Mouse (Mus musculus) heart, adult 2 months (tissue): ENCODE results near the gene Atf2. TPM values are rescaled to one million over a fixed set of nuclear protein-coding genes. Genes with fewer than 3 reads are reported as not detected.

Source experiments
- DNase-seq, 2 experiments: peaks; one replicate each; pipeline ENCODE4 v3.0.0; 2021
- H3K27ac ChIP-seq: fragments of 200-600 bp; 2 replicates; pipeline ENCODE4 v1.8.1; 2022
- H3K27me3 ChIP-seq: fragments of 200-500 bp; 2 replicates; pipeline ENCODE4 v1.6.1; 2012; ENCODE audit warnings: mild to moderate bottlenecking, low read length, inconsistent platforms, mixed read lengths; ENCODE audit not compliant: control insufficient read depth, insufficient read depth
- H3K36me3 ChIP-seq: fragments of 200-500 bp; 2 replicates; pipeline ENCODE4 v1.6.1; 2012; ENCODE audit warnings: low read length, inconsistent platforms; ENCODE audit not compliant: control insufficient read depth, insufficient read depth
- H3K4me1 ChIP-seq: fragments of 200-500 bp; 2 replicates; pipeline ENCODE4 v1.6.1; 2011; ENCODE audit warnings: low read length; ENCODE audit not compliant: control insufficient read depth, insufficient read depth
- H3K4me3 ChIP-seq: fragments of 200-600 bp; 2 replicates; pipeline ENCODE4 v1.8.1; 2022
- H3K79me2 ChIP-seq: fragments of 200-500 bp; replicated peaks from 2 replicates; pipeline ENCODE4 v1.6.1; 2012; ENCODE audit warnings: mild to moderate bottlenecking, inconsistent platforms, low read length, moderate library complexity, mixed read lengths; ENCODE audit not compliant: control insufficient read depth, insufficient read depth
- H3K9ac ChIP-seq: fragments of 200-500 bp; 2 replicates; pipeline ENCODE4 v1.6.1; 2012; ENCODE audit warnings: low read depth, mild to moderate bottlenecking, control low read depth, inconsistent platforms, low read length, mixed read lengths
- CTCF ChIP-seq: fragments of 200-600 bp; IDR thresholded peaks from 2 replicates; pipeline ENCODE4 v1.8.1; 2022; ENCODE audit warnings: antibody characterized with exemption, mild to moderate bottlenecking, moderate library complexity
- EP300 ChIP-seq: fragments of 200-500 bp; IDR thresholded peaks from 2 replicates; pipeline ENCODE4 v1.6.1; 2011; ENCODE audit warnings: low read depth, low read length, control low read depth; ENCODE audit not compliant: insufficient read depth
- POLR2A ChIP-seq: fragments of 200-500 bp; IDR thresholded peaks from 2 replicates; pipeline ENCODE4 v1.6.1; 2011; ENCODE audit warnings: mild to moderate bottlenecking, low read depth, low read length, control low read depth; ENCODE audit not compliant: insufficient read depth
- WGBS: fragments of 180-500 bp; shearing (Covaris S2); methylation state at CpG from one replicate; pipeline ENCODE4 v1.1.7; 2018; 5-methylcytosine and 5-hydroxymethylcytosine counted together
- intact Hi-C: fragments of 180-260 bp; cut with DNase I; formaldehyde crosslinking; loops from one replicate; pipeline ENCODE4 v1.15.1; 2025
- polyA plus RNA-seq: library from polyadenylated mRNA; depleted of rRNA; stranded (reverse); fragments of >200 nt; gene quantifications from 2 replicates; pipeline ENCODE4 v1.2.3, GENCODE M21; 2012
- total RNA-seq, 2 experiments: library from RNA; stranded (reverse); gene quantifications; 2 replicates each; pipeline ENCODE4 v1.2.3; 2021

The Atf2 gene
- total and polyA plus RNA-seq, 3 experiments, result 10.4 to 46.0 (median 39.9) TPM

- no peaks in the 10 kb centered on the region for H3K36me3 ChIP-seq
- 10% methylated on average over 9 of the region's 9 CpGs for WGBS
- H3K79me2 ChIP-seq, result no peaks in the 10 kb centered on the region
- intact Hi-C loops, result no loop called here
- DNase-seq, result peak in 1 of 2 experiments; percentile 12
- no peak for TF ChIP-seq CTCF
- no peak for TF ChIP-seq EP300
- no peak for TF ChIP-seq POLR2A
- H3K27ac ChIP-seq, result no peak overlapping the region; the same call in 1 of the 2 replicates
- no peak overlapping the region for H3K4me3 ChIP-seq
- H3K4me1 ChIP-seq, result no peaks in the 10 kb centered on the region; the same call in 1 of the 2 replicates
- no peak overlapping the region for H3K9ac ChIP-seq
- no peaks in the 10 kb centered on the region for H3K27me3 ChIP-seq
These were observed 110.0 kb downstream of the Atf2 start for GRCm38 (mm10) chr2:73782371-73782905.

- TF ChIP-seq EP300 (no peak), POLR2A (no peak), CTCF (no peak)
- intact Hi-C loops, result no loop called here
- Histone ChIP-seq H3K4me1 (no peaks in the 10 kb centered on the region; the same call in 1 of the 2 replicates), H3K4me3 (no peak overlapping the region), H3K9ac (no peak overlapping the region), H3K27ac (no peak overlapping the region), H3K79me2 (no peaks in the 10 kb centered on the region), H3K36me3 (no peaks in the 10 kb centered on the region), H3K27me3 (no peaks in the 10 kb centered on the region)
- 89% methylated on average over 14 of the region's 14 CpGs for WGBS
- DNase-seq, result no peak
These were observed 112.0 kb downstream of the Atf2 start for GRCm38 (mm10) chr2:73780321-73781010.

GRCm38 (mm10) chr2:73779796-73780195, 112.6 kb downstream of the Atf2 start:
- intact Hi-C loops, result no loop called here
- no peaks in the 10 kb centered on the region for H3K79me2 ChIP-seq
- 43% methylated on average over 7 of the region's 7 CpGs for WGBS
- no peaks in the 10 kb centered on the region; the same call in 1 of the 2 replicates for H3K4me1 ChIP-seq
- H3K27ac ChIP-seq, result no peak overlapping the region
- H3K4me3 ChIP-seq, result no peak overlapping the region
- TF ChIP-seq EP300 (no peak), CTCF (no peak), POLR2A (no peak)
- no peaks in the 10 kb centered on the region for H3K27me3 ChIP-seq
- no peak overlapping the region for H3K9ac ChIP-seq
- H3K36me3 ChIP-seq, result no peaks in the 10 kb centered on the region
- DNase-seq, result no peak

GRCm38 (mm10) chr2:73779016-73779595, 113.3 kb downstream of the Atf2 start:
- intact Hi-C loops, result no loop called here
- peak overlapping the region; percentile 13; the same call in 1 of the 2 replicates for H3K4me3 ChIP-seq
- no peaks in the 10 kb centered on the region for H3K36me3 ChIP-seq
- WGBS, result 80% methylated on average over 4 of the region's 4 CpGs
- no peak for DNase-seq
- H3K4me1 ChIP-seq, result no peaks in the 10 kb centered on the region; the same call in 1 of the 2 replicates
- H3K9ac ChIP-seq, result no peak overlapping the region
- no peaks in the 10 kb centered on the region for H3K27me3 ChIP-seq
- TF ChIP-seq CTCF (peak; percentile 27; the same call in 1 of the 2 replicates), EP300 (no peak)
- peak overlapping the region; percentile 75 for H3K27ac ChIP-seq
- H3K79me2 ChIP-seq, result no peaks in the 10 kb centered on the region

- Histone ChIP-seq H3K9ac (no peak overlapping the region), H3K36me3 (no peaks in the 10 kb centered on the region), H3K79me2 (peaks cover 1% of the 10 kb centered on the region; the same call in 1 of the 2 replicates), H3K27me3 (no peaks in the 10 kb centered on the region), H3K4me1 (no peaks in the 10 kb centered on the region; the same call in 1 of the 2 replicates), H3K27ac (no peak overlapping the region), H3K4me3 (no peak overlapping the region)
- intact Hi-C loops, result no loop called here
- no peak for TF ChIP-seq POLR2A
- TF ChIP-seq EP300, result no peak
- no peak for TF ChIP-seq CTCF
- WGBS, result 82% methylated on average over 4 of the region's 4 CpGs
- DNase-seq, result no peak
These were observed 115.5 kb downstream of the Atf2 start for GRCm38 (mm10) chr2:73776936-73777335.
